Mouse (Mus musculus): ENCODE measurements around the gene Sipa1. TPM values are rescaled to one million over a fixed set of nuclear protein-coding genes. Genes with fewer than 3 reads are reported as not detected.

Gene Sipa1
- total and polyA plus RNA-seq, 2 experiments from 2014 or later = 18.8 to 25.6 TPM

DNA sequence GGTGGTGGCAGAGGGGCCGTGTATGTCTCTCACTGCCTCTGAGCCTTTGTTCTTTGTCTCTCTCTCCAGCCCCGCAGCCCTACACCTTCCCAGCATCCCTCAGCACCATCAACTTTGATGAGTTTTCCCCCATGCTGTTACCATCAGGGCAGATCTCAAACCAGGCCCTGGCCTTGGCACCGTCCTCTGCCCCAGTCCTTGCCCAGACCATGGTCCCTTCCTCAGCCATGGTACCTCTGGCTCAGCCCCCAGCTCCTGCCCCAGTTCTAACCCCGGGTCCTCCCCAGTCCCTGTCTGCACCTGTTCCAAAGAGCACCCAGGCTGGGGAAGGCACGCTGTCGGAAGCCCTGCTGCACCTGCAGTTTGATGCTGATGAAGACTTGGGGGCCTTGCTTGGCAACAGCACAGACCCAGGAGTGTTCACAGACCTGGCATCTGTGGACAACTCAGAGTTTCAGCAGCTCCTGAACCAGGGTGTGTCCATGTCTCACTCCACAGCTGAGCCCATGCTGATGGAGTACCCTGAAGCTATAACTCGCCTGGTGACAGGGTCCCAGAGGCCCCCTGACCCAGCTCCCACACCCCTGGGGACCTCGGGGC is 16.7 kb downstream of the Sipa1 start:
- H3K4me1 ChIP-seq (ENCODE audit: insufficient read depth, low read length) = peaks cover 11% of the 10 kb centered on the region; the same call in 1 of the 2 replicates
- no peak for TF ChIP-seq CTCF (IDR thresholded peaks at IDR 0.05; ENCODE audit: low read depth)
- peaks cover 53% of the 10 kb centered on the region for H3K36me3 ChIP-seq (ENCODE audit: insufficient read depth, low read length)
- no peak overlapping the region for H3K4me3 ChIP-seq (ENCODE audit: low read length)
- H3K4me2 ChIP-seq (ENCODE audit: low read depth, low read length) = no peak overlapping the region
- no peaks in the 10 kb centered on the region for H3K9me3 ChIP-seq (ENCODE audit: low read length)
- H3K27me3 ChIP-seq (ENCODE audit: insufficient read depth, low read length) = no peaks in the 10 kb centered on the region
- ATAC-seq (no peak), DNase-seq (ENCODE audit: low spot score) (no peak)
- 91% methylated on average over 8 of the region's 8 CpGs for WGBS
- no peak overlapping the region for H3K9ac ChIP-seq (replicated peaks; ENCODE audit: low read length)
- no peak overlapping the region for H3K27ac ChIP-seq

DNA sequence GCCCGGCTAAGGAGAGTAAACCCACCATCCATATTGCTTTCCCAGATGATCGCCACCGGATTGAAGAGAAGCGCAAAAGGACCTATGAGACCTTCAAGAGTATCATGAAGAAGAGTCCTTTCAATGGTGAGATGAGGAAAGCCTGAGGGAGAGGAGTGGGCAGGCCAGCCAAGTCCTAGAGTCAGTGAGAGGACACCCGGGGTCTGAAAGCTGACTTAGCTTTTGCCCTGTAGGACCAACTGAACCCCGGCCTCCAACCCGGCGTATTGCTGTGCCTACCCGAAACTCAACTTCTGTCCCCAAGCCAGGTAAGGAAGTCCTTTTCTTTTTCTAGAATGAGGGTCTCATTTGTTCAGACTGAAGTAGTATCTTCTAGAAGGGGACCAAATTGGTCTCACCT is 18.2 kb downstream of the Sipa1 start:
- ATAC-seq (no peak), DNase-seq (ENCODE audit: low spot score) (no peak)
- Histone ChIP-seq H3K4me1 (ENCODE audit: insufficient read depth, low read length) (peaks cover 11% of the 10 kb centered on the region; the same call in 1 of the 2 replicates), H3K4me3 (ENCODE audit: low read length) (no peak overlapping the region), H3K9me3 (ENCODE audit: low read length) (no peaks in the 10 kb centered on the region), H3K36me3 (ENCODE audit: insufficient read depth, low read length) (peaks cover 67% of the 10 kb centered on the region), H3K27ac (no peak overlapping the region), H3K4me2 (ENCODE audit: low read depth, low read length) (no peak overlapping the region), H3K9ac (replicated peaks; ENCODE audit: low read length) (no peak overlapping the region), H3K27me3 (ENCODE audit: insufficient read depth, low read length) (no peaks in the 10 kb centered on the region)
- no peak for TF ChIP-seq CTCF (IDR thresholded peaks at IDR 0.05; ENCODE audit: low read depth)
- WGBS = 97% methylated on average over 9 of the region's 9 CpGs

DNA sequence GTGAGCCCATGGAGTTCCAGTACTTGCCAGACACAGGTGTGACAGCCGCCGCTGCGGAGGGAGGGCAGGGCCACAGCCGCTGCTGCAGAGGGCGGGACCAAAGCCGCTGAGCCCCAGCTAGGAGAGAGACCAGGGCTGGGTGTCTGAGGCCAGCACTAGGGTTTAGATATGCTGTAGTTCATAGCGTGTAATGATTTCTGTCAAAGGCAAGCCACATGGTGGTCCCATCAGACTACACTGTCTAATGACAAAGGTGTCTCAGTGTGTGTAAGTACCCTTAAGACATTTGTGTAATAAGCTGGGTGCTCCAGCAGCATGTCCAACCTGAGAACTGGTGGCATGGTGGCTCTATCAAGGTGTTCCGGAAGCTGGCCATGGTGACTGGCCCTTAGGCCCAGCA is 21.9 kb downstream of the Sipa1 start:
- H3K4me1 ChIP-seq (ENCODE audit: insufficient read depth, low read length) = peaks cover 12% of the 10 kb centered on the region
- no peak for ATAC-seq
- no peak overlapping the region for H3K4me2 ChIP-seq (ENCODE audit: low read depth, low read length)
- WGBS = 95% methylated on average over 8 of the region's 8 CpGs
- no peaks in the 10 kb centered on the region for H3K27me3 ChIP-seq (ENCODE audit: insufficient read depth, low read length)
- DNase-seq (ENCODE audit: low spot score) = no peak
- no peak overlapping the region for H3K9ac ChIP-seq (replicated peaks; ENCODE audit: low read length)
- H3K4me3 ChIP-seq (ENCODE audit: low read length) = no peak overlapping the region
- H3K9me3 ChIP-seq (ENCODE audit: low read length) = no peaks in the 10 kb centered on the region
- no peak for TF ChIP-seq CTCF (IDR thresholded peaks at IDR 0.05; ENCODE audit: low read depth)
- no peak overlapping the region for H3K27ac ChIP-seq
- H3K36me3 ChIP-seq (ENCODE audit: insufficient read depth, low read length) = peaks cover 70% of the 10 kb centered on the region

DNA sequence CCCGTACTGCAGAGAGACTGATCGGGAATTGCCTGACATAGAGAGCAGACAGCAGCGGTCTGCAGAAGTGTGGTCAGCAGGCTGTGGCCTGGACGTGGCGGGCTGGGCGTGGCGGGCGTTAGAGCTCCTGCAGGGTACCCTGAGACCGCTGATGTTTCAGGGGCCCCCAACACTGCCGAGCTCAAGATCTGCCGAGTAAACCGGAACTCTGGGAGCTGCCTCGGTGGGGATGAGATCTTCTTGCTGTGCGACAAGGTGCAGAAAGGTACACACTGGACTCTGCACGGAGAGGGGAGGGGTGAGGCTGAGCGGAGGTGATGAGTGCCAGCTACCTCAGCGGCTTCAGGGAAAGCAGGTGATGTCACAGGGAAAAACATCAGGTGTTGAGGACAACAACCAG is 22.5 kb downstream of the Sipa1 start:
- H3K27ac ChIP-seq = no peak overlapping the region

DNA sequence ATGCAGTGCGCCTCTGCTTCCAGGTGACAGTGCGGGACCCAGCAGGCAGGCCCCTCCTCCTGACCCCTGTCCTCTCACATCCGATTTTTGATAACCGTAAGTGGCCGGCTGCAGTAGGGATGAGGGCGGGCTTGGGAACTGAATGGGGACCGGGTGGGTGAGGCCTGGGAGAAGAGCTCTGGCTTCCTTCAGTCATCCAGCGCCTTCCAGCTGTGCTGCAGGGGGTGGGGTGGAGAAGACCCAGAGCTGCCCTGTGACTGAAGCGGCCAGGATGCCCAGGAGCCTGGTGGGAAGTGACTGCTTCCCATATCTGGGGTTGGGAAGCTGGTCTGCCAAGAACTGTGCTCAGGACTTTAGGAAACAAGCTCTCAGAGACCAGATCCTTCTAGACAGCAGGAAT is 23.2 kb downstream of the Sipa1 start:
- Histone ChIP-seq H3K4me1 (ENCODE audit: insufficient read depth, low read length) (peaks cover 18% of the 10 kb centered on the region), H3K9me3 (ENCODE audit: low read length) (no peaks in the 10 kb centered on the region), H3K27ac (no peak overlapping the region), H3K4me2 (ENCODE audit: low read depth, low read length) (no peak overlapping the region), H3K4me3 (ENCODE audit: low read length) (no peak overlapping the region), H3K9ac (replicated peaks; ENCODE audit: low read length) (no peak overlapping the region), H3K36me3 (ENCODE audit: insufficient read depth, low read length) (peaks cover 57% of the 10 kb centered on the region), H3K27me3 (ENCODE audit: insufficient read depth, low read length) (no peaks in the 10 kb centered on the region)
- DNase-seq (ENCODE audit: low spot score) (no peak), ATAC-seq (no peak)
- TF ChIP-seq CTCF (IDR thresholded peaks at IDR 0.05; ENCODE audit: low read depth) = no peak
- 74% methylated on average over 9 of the region's 9 CpGs for WGBS

More for the DNA sequence above, 22.5 kb downstream of the Sipa1 start:
- no peak for TF ChIP-seq CTCF (IDR thresholded peaks at IDR 0.05; ENCODE audit: low read depth)
- H3K4me1 ChIP-seq (ENCODE audit: insufficient read depth, low read length) = peaks cover 18% of the 10 kb centered on the region
- H3K9me3 ChIP-seq (ENCODE audit: low read length) = no peaks in the 10 kb centered on the region
- peaks cover 64% of the 10 kb centered on the region for H3K36me3 ChIP-seq (ENCODE audit: insufficient read depth, low read length)
- H3K4me3 ChIP-seq (ENCODE audit: low read length) = no peak overlapping the region
- no peak for ATAC-seq
- DNase-seq (ENCODE audit: low spot score) = no peak
- no peak overlapping the region for H3K9ac ChIP-seq (replicated peaks; ENCODE audit: low read length)
- 90% methylated on average over 17 of the region's 17 CpGs for WGBS
- H3K27me3 ChIP-seq (ENCODE audit: insufficient read depth, low read length) = no peaks in the 10 kb centered on the region
- H3K4me2 ChIP-seq (ENCODE audit: low read depth, low read length) = no peak overlapping the region

DNA sequence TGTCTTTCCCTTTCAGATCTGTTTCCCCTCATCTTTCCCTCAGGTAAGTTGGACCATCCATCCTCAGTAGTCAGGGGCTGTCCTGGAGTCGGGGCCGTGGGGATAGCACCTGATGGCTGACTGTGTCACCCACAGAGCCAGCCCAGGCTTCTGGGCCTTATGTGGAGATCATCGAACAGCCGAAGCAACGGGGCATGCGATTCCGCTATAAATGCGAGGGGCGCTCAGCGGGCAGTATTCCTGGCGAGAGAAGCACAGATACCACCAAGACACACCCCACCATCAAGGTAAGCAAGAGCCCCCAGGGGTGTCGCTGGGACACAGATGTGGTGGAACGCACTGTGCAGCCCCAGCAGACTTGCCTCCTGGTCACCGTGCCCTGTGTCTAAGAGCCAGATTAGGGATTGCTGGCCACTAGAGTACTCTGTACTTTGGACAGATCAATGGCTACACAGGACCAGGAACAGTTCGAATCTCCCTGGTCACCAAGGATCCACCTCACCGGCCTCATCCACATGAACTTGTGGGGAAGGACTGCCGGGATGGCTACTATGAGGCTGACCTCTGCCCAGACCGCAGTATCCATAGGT is 25.0 kb downstream of the Sipa1 start:
- peak overlapping the region; percentile 93; the same call in 1 of the 2 replicates for H3K27ac ChIP-seq
- H3K9me3 ChIP-seq (ENCODE audit: low read length) = no peaks in the 10 kb centered on the region
- no peak for ATAC-seq
- H3K36me3 ChIP-seq (ENCODE audit: insufficient read depth, low read length) = peaks cover 40% of the 10 kb centered on the region
- H3K27me3 ChIP-seq (ENCODE audit: insufficient read depth, low read length) = no peaks in the 10 kb centered on the region
- H3K4me2 ChIP-seq (ENCODE audit: low read depth, low read length) = peak overlapping the region; percentile 83
- no peak for TF ChIP-seq CTCF (IDR thresholded peaks at IDR 0.05; ENCODE audit: low read depth)
- H3K4me3 ChIP-seq (ENCODE audit: low read length) = peak overlapping the region; percentile 77
- peaks cover 18% of the 10 kb centered on the region for H3K4me1 ChIP-seq (ENCODE audit: insufficient read depth, low read length)
- no peak for DNase-seq (ENCODE audit: low spot score)
- peak overlapping the region; percentile 88 for H3K9ac ChIP-seq (replicated peaks; ENCODE audit: low read length)
- 91% methylated on average over 18 of the region's 18 CpGs for WGBS

Data from hindbrain, postnatal 0 days (tissue).